ENCODE assay signal across 8 mouse cellular contexts in the genomic region with DNA sequence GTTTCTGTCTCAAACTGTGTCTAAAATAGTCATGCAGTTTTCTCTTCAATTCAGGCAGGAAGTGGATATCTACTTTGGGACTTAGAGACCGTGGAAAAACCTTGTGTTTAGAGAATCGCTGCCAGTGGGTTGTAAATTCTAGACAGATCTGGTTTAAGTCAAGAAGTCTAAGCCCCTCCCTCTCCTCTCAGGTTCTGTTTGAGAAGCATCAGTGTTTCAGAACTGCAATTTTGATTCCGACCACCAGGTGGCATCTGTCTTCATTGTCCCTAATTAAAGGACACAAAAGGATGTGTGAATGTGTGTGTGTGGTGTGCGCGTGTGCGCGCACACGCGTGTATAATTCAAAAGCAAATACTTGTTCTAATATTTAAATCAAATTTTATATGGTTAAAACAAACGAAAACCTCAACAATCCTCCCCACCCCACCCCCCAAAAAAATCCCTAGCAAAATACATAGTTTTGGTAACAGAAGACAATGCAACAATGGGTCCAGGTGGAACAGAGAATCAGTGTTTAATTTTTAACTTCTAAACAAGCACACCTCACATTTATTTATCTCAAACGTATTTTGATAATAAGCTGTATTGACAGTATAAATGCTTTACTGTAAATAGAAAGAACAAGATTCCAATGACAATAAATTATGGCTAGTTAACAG. TPM values are rescaled to one million over a fixed set of nuclear protein-coding genes. Genes with fewer than 3 reads are reported as not detected.
A peak's percentile ranks its signal among the peaks of the same experiment; 100 is the strongest.
DNase-seq lines count a peak whose midpoint lies in the region; ATAC-seq and TF ChIP-seq lines count a peak whose summit lies in the region.

No protein-coding gene starts in this region.

- TF ChIP-seq CTCF in G1E (IDR thresholded peaks at IDR 0.05; ENCODE audit: low read depth, low read length) = peak; percentile 38; the same call in 1 of the 2 replicates
- peak; percentile 69 for TF ChIP-seq CTCF in forebrain, postnatal 0 days (IDR thresholded peaks at IDR 0.05; ENCODE audit: low read depth)

- 21% methylated on average over 11 of the region's 11 CpGs for WGBS in forebrain, postnatal 0 days
- 20% methylated on average over 11 of the region's 11 CpGs for WGBS in hindbrain, embryonic 11.5 days
- 23% methylated on average over 11 of the region's 11 CpGs for WGBS in lung, embryonic 16.5 days

- no peaks in the 10 kb centered on the region for H3K27me3 ChIP-seq in G1E (ENCODE audit: insufficient read depth, low read length)
- no peaks in the 10 kb centered on the region for H3K27me3 ChIP-seq in forebrain, postnatal 0 days (ENCODE audit: insufficient read depth, low read length)
- H3K27me3 ChIP-seq in hindbrain, embryonic 11.5 days (ENCODE audit: control insufficient read depth, insufficient read depth, low read length) = no peaks in the 10 kb centered on the region
- H3K27me3 ChIP-seq in lung, embryonic 16.5 days (ENCODE audit: control insufficient read depth, insufficient read depth, low read depth, low read length) = no peaks in the 10 kb centered on the region

- no peak overlapping the region for H3K27ac ChIP-seq in forebrain, postnatal 0 days (ENCODE audit: low read depth, low read length)
- no peak overlapping the region for H3K27ac ChIP-seq in hindbrain, embryonic 11.5 days (ENCODE audit: low read depth, low read length)
- H3K27ac ChIP-seq in lung, embryonic 16.5 days (ENCODE audit: low read length) = no peak overlapping the region

- DNase-seq in G1E (ENCODE audit: low spot score) = no peak
- peak; percentile 66 for DNase-seq in cerebellum, adult 11 months
- DNase-seq in forebrain, postnatal 0 days = peak; percentile 92
- peak; percentile 88 for DNase-seq in hindbrain, embryonic 11.5 days (ENCODE audit: low spot score)
- DNase-seq in layer of hippocampus, adult 8-10 months (ENCODE audit: low spot score in 2 of 2) = peak; percentile 32 to 73
- DNase-seq in ovary, postnatal 14 days (ENCODE audit: low spot score) = peak; percentile 64
- DNase-seq in thymus, postnatal 10 days (ENCODE audit: low spot score in 2 of 2) = peak; percentile 62 to 67

- H3K4me1 ChIP-seq in G1E (ENCODE audit: insufficient read depth, low read depth, low read length) = no peaks in the 10 kb centered on the region
- no peaks in the 10 kb centered on the region for H3K4me1 ChIP-seq in forebrain, postnatal 0 days (ENCODE audit: insufficient read depth)
- H3K4me1 ChIP-seq in hindbrain, embryonic 11.5 days (replicated peaks; ENCODE audit: control insufficient read depth, insufficient read depth, low read length) = no peaks in the 10 kb centered on the region
- no peaks in the 10 kb centered on the region for H3K4me1 ChIP-seq in lung, embryonic 16.5 days (replicated peaks; ENCODE audit: control insufficient read depth, insufficient read depth, low read length)

- no peaks in the 10 kb centered on the region for H3K9me3 ChIP-seq in G1E (replicated peaks)
- H3K9me3 ChIP-seq in forebrain, postnatal 0 days (ENCODE audit: low read length) = no peaks in the 10 kb centered on the region
- H3K9me3 ChIP-seq in hindbrain, embryonic 11.5 days (ENCODE audit: control insufficient read depth, low read length) = no peaks in the 10 kb centered on the region
- H3K9me3 ChIP-seq in lung, embryonic 16.5 days (ENCODE audit: control insufficient read depth, low read length) = no peaks in the 10 kb centered on the region

- peak overlapping the region; percentile 37; the same call in 1 of the 2 replicates for H3K9ac ChIP-seq in forebrain, postnatal 0 days
- no peak overlapping the region for H3K9ac ChIP-seq in hindbrain, embryonic 11.5 days (ENCODE audit: low read depth, low read length)
- no peak overlapping the region for H3K9ac ChIP-seq in lung, embryonic 16.5 days (ENCODE audit: low read length)

- H3K4me3 ChIP-seq in G1E (ENCODE audit: low read depth, low read length) = no peak overlapping the region
- 0 out of 2 replicates have a peak overlapping the region, but pooled peaks have one; percentile 12 for H3K4me3 ChIP-seq in forebrain, postnatal 0 days (ENCODE audit: low read depth, low read length)
- no peak overlapping the region for H3K4me3 ChIP-seq in hindbrain, embryonic 11.5 days (ENCODE audit: low read depth, low read length)
- H3K4me3 ChIP-seq in lung, embryonic 16.5 days (ENCODE audit: low read length) = no peak overlapping the region

- H3K36me3 ChIP-seq in G1E (replicated peaks) = no peaks in the 10 kb centered on the region
- no peaks in the 10 kb centered on the region for H3K36me3 ChIP-seq in forebrain, postnatal 0 days (ENCODE audit: insufficient read depth)
- no peaks in the 10 kb centered on the region for H3K36me3 ChIP-seq in hindbrain, embryonic 11.5 days (ENCODE audit: control insufficient read depth, insufficient read depth, low read length)
- no peaks in the 10 kb centered on the region for H3K36me3 ChIP-seq in lung, embryonic 16.5 days (ENCODE audit: control insufficient read depth, insufficient read depth, low read length)

- ATAC-seq in G1E (ENCODE audit: extremely low read depth, insufficient number of reproducible peaks, low FRiP score, poor library complexity, severe bottlenecking) = peak; percentile 34
- ATAC-seq in forebrain, postnatal 0 days = peak; percentile 96
- ATAC-seq in hindbrain, embryonic 11.5 days (ENCODE audit: low FRiP score) = peak; percentile 45; the same call in 1 of the 2 replicates
- ATAC-seq in lung, embryonic 16.5 days (ENCODE audit: low read depth) = peak; percentile 71; the same call in 1 of the 2 replicates

- H3K4me2 ChIP-seq in forebrain, postnatal 0 days (ENCODE audit: low read depth) = peak overlapping the region; percentile 26; the same call in 1 of the 2 replicates
- H3K4me2 ChIP-seq in hindbrain, embryonic 11.5 days (replicated peaks; ENCODE audit: low read depth, low read length) = no peak overlapping the region
- H3K4me2 ChIP-seq in lung, embryonic 16.5 days (ENCODE audit: low read depth, low read length) = 0 out of 2 replicates have a peak overlapping the region, but pooled peaks have one; percentile 4

RNA-seq across cellular contexts. Expression of gene Armcx4, which starts 38.2 kb away (rescaled TPM):
- total RNA-seq in G1E (2014; fragmentation: Nextera tagmentation) (1.6 and 1.7 TPM in 2 replicates), G1E (2017) (0.35 and 0.44 TPM in 2 replicates)
- polyA plus RNA-seq in G1E (2012) = 0.48 and 0.53 TPM in 2 replicates
- total RNA-seq in forebrain, postnatal 0 days (2014; rRNA removed) = 16.7 and 26.6 TPM in 2 replicates
- 4.4 and 5.9 TPM in 2 replicates for polyA plus RNA-seq in forebrain, postnatal 0 days (2015; fragmentation: Nextera tagmentation; extraction: Ambion mirVana)
- 6.1 and 8.1 TPM in 2 replicates for polyA plus RNA-seq in hindbrain, embryonic 11.5 days (2014; fragmentation: Nextera tagmentation; extraction: Ambion mirVana)
- total RNA-seq in layer of hippocampus, adult 8-10 months (2022) = 10 to 100 TPM; 33.6 to 37.1 (median 35.0) TPM
- polyA plus RNA-seq in lung, embryonic 16.5 days (2015; fragmentation: Nextera tagmentation; extraction: Ambion mirVana) = 5.0 and 5.3 TPM in 2 replicates

RNA-seq across cellular contexts. Expression of gene Hnrnph2, which starts 47.2 kb away (rescaled TPM):
- total RNA-seq in G1E (2014; fragmentation: Nextera tagmentation) (73.1 and 89.1 TPM in 2 replicates), G1E (2017) (180 and 195 TPM in 2 replicates)
- 13.1 and 21.1 TPM in 2 replicates for polyA plus RNA-seq in G1E (2012)
- 63.2 and 72.2 TPM in 2 replicates for total RNA-seq in forebrain, postnatal 0 days (2014; rRNA removed)
- 131 and 134 TPM in 2 replicates for polyA plus RNA-seq in forebrain, postnatal 0 days (2015; fragmentation: Nextera tagmentation; extraction: Ambion mirVana)
- polyA plus RNA-seq in hindbrain, embryonic 11.5 days (2014; fragmentation: Nextera tagmentation; extraction: Ambion mirVana) = 127 and 174 TPM in 2 replicates
- 100 to 1,000 TPM; 149 to 162 (median 155) TPM for total RNA-seq in layer of hippocampus, adult 8-10 months (2022)
- 160 and 172 TPM in 2 replicates for polyA plus RNA-seq in lung, embryonic 16.5 days (2015; fragmentation: Nextera tagmentation; extraction: Ambion mirVana)

RNA-seq across cellular contexts. Expression of gene Gla, which starts 47.2 kb away (rescaled TPM):
- total RNA-seq in G1E (2014; fragmentation: Nextera tagmentation) (10.7 and 11.7 TPM in 2 replicates), G1E (2017) (12.8 and 16.0 TPM in 2 replicates)
- polyA plus RNA-seq in G1E (2012) = 0.24 and 0.34 TPM in 2 replicates
- 5.8 and 6.3 TPM in 2 replicates for total RNA-seq in forebrain, postnatal 0 days (2014; rRNA removed)
- polyA plus RNA-seq in forebrain, postnatal 0 days (2015; fragmentation: Nextera tagmentation; extraction: Ambion mirVana) = 3.8 and 4.3 TPM in 2 replicates
- polyA plus RNA-seq in hindbrain, embryonic 11.5 days (2014; fragmentation: Nextera tagmentation; extraction: Ambion mirVana) = 3.0 and 5.0 TPM in 2 replicates
- total RNA-seq in layer of hippocampus, adult 8-10 months (2022) = 10 to 100 TPM in 2 of 4 experiments, 1 to 10 TPM in 2; 8.5 to 12.2 (median 10.2) TPM
- polyA plus RNA-seq in lung, embryonic 16.5 days (2015; fragmentation: Nextera tagmentation; extraction: Ambion mirVana) = 6.9 TPM in 2 replicates

Comparison
In these comparisons a context has a peak if more than half of its experiments do, and no peak if none do; other contexts are left out.
1. ATAC-seq: peak in every context shown above with its lines; median percentile 96 in forebrain, postnatal 0 days; 71 in lung, embryonic 16.5 days; 45 in hindbrain, embryonic 11.5 days; 34 in G1E.